Mouse (Mus musculus) adrenal gland, postnatal 10 days (tissue): ENCODE measurements around the gene Mysm1. TPM values are rescaled to one million over a fixed set of nuclear protein-coding genes. Genes with fewer than 3 reads are reported as not detected.
A peak's percentile ranks its signal among the peaks of the same experiment; 100 is the strongest.

Experiments used
- DNase-seq: peaks from one replicate; pipeline ENCODE4 v3.0.0; 2021; ENCODE audit warnings: mixed read lengths
- total RNA-seq, 2 experiments: library from RNA; stranded (reverse); gene quantifications; 2 replicates each; pipeline ENCODE4 v1.2.3; 2021

The Mysm1 gene
- total RNA-seq, 2 experiments from 2014 or later: 21.0 to 24.5 TPM

DNA sequence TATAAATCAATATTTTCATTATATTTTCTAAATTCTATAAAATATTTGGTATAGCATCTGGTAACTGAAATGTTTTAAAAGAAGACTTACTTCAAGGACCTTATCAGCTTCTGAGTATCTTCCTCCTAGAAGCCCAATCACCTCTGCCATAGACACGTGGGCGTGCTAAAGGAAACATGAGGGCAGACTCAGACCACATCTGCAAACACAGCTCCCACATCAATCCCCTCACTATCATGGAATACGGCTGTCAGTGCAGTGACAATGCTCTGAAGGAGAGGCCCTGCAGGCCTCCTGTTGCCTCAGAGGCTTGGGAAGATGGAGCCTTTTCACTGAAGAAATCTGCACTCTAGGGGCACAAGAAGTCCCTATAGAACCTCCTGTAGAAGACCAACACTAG lies 26.1 kb downstream of the Mysm1 start:
- no peak for DNase-seq

DNA sequence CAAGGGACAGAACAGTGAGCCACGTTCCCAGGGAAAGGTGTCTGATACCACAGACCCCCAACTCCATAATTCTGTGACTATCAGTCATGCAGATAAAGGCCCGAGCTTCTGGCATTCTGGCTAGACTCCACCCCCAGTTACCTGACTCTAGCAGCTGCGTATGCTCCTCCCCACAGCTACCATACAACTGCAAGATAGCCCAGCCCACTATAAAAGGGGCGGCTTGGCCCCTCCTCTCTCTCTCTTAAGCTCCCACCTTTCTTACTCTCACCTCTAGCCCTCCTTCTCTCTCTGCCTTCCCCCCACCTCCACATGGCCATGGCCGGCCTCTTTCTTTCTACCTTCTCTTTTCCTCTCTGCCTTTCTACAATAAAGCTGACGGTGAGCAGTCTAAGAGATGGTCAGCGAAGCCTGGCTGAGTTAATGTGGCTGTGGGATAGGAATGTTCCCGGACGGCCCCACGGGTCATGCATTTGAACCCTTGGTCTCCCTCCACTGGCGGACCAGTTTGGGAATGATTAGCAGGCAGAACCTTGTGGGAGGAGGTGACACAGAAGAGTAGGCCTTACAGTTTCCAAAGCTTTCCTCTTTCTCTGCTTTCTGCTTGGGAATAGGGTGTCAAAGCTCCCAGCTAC lies 37.6 kb downstream of the Mysm1 start:
- DNase-seq: no peak

DNA sequence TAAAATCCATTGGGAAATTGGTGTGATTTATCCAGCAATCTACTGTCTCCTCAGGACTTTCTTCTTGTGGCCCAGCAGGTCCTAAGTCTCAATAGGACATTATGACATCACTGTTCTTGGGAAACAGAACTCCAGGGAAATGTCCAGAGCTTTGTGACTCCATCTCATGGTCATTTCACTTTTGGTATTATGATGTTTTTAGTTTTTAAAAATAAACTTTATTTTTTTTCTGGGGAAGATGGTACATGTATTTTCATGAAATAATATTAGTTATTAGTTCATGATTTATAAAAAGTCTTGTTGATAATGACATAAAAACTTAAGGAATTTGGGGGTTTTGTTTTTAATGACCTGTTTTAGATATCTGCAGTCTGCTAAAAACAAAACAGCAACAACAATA lies 50.2 kb downstream of the Mysm1 start, which contains the start of gene Eqtn:
TSS of gene Eqtn (minus strand) at position 101 of the 400 bp plus-strand sequence.
- no peak for DNase-seq

DNA sequence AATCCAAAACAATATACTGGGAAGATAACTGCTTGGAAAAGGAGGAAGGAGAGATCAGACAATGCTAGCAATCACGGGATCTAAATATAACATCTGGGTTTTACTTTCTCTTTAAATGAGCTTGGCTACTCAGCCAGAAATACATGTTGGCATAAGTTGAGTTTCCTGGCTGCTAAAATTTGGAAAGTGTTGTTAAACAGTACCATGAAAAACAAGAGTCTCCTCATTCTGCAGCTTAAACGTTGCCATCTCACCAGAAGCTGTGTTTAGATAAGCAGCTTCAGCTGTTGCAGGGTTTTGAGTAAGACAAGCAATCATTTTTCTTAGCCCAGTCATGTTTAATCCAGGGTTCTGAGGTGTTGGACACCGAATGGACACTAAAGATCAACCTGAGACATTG lies 77.1 kb downstream of the Mysm1 start:
- DNase-seq: no peak

DNA sequence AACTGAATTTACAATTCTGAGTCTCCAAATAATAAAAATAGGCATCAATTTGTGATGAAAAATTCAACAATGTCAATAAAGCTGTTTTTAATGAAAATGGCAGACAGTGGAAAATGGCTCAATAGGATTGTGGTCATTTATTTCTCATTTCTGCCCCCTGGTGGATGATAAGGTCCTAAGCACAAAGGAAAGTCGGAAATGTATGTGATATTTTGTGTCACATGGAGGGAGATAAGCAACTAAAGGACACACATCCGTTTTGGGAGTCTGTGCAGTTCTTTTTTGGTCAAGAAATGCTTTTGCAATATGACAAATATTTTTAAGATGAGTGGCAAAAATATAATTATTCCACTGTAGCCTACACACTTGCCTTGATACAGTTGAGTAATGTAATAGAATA lies 78.2 kb downstream of the Mysm1 start:
- DNase-seq: peak; percentile 16

Other genes with a start within 250 kb of the Mysm1 start
- gene Tek, start 239.8 kb downstream of the Mysm1 start, total RNA-seq: 10 to 100 TPM; 38.7 to 44.0 TPM
- not detected for gene Eqtn, start 50.3 kb downstream of the Mysm1 start, total RNA-seq
- gene Jun, start 73.1 kb upstream of the Mysm1 start, total RNA-seq: 10 to 100 TPM; 48.6 to 76.8 TPM